Mouse (Mus musculus): Measurements from ENCODE around the gene Cldn14. TPM values are rescaled to one million over a fixed set of nuclear protein-coding genes. Genes with fewer than 3 reads are reported as not detected.
"Not testable (repeated sequence)": the region's sequence is repeated elsewhere in the genome, so short reads cannot be mapped to it uniquely, and the experiment has no call there.

The Cldn14 gene
- polyA plus RNA-seq, 1 experiment from 2014 or later: not detected

DNA sequence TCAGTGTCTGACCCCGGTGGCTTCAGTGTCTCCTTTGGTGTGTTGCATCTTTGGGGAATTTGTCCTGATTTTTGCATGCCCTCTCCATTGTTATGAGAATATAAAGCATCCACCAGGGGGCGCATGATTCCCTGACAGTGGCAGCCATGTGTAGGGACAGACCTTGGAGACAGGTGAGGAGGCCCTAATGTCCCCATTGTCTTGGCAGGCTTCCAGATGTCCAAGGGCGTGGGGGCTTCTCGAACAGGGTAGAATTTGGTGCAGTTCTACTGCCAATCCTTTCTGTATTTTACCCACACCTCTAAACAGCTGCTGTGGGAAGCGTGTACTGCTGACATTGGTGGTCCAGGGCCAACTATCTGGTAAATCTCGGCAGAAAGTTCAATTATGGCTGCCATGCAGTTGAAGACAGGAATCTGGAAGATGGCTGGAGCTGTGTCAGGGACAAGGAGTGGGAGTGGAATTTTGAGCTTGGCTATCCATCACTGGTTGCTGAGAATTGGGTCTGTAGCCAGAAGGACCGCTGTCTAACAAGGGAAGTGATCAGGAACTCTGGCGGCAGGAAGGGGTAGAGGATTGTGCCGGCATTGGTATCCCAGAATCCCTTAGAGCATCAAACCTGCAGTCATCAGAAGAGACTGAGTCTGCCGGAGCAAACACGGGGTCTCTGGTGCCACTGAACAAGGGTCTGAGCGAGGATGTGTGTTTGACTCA is 29.8 kb upstream of the Cldn14 start:
- Histone ChIP-seq H3K4me2 (ENCODE audit: low read depth, low read length, severe bottlenecking) (no peak overlapping the region), H3K27ac (ENCODE audit: low read depth, low read length) (no peak overlapping the region), H3K4me1 (replicated peaks; ENCODE audit: control insufficient read depth, insufficient read depth, low read length) (peaks cover 5% of the 10 kb centered on the region), H3K4me3 (ENCODE audit: low read depth, low read length) (no peak overlapping the region), H3K9me3 (ENCODE audit: control insufficient read depth, low read length) (no peaks in the 10 kb centered on the region), H3K36me3 (ENCODE audit: control insufficient read depth, insufficient read depth, low read length) (no peaks in the 10 kb centered on the region), H3K9ac (ENCODE audit: low read length) (no peak overlapping the region), H3K27me3 (ENCODE audit: control insufficient read depth, insufficient read depth, low read length) (peaks cover 3% of the 10 kb centered on the region; the same call in 1 of the 2 replicates)
- 69% methylated on average over 12 of the region's 12 CpGs for WGBS
- DNase-seq (ENCODE audit: low spot score) (peak; percentile 72), ATAC-seq (replicated peaks; ENCODE audit: low FRiP score) (peak; percentile 39; the same call in 1 of the 2 replicates)

- H3K27me3 ChIP-seq (ENCODE audit: control insufficient read depth, insufficient read depth, low read length): peaks cover 3% of the 10 kb centered on the region; the same call in 1 of the 2 replicates
- H3K9me3 ChIP-seq (ENCODE audit: control insufficient read depth, low read length): no peaks in the 10 kb centered on the region
- H3K36me3 ChIP-seq (ENCODE audit: control insufficient read depth, insufficient read depth, low read length): no peaks in the 10 kb centered on the region
- H3K4me3 ChIP-seq (ENCODE audit: low read depth, low read length): no peak overlapping the region
- WGBS: 88% methylated on average over 7 of the region's 7 CpGs
- H3K4me1 ChIP-seq (replicated peaks; ENCODE audit: control insufficient read depth, insufficient read depth, low read length): peaks cover 5% of the 10 kb centered on the region
- ATAC-seq (replicated peaks; ENCODE audit: low FRiP score) (no peak), DNase-seq (ENCODE audit: low spot score) (no peak)
- no peak overlapping the region for H3K27ac ChIP-seq (ENCODE audit: low read depth, low read length)
- H3K9ac ChIP-seq (ENCODE audit: low read length): no peak overlapping the region
- no peak overlapping the region for H3K4me2 ChIP-seq (ENCODE audit: low read depth, low read length, severe bottlenecking)
Observed at GRCm38 (mm10) chr16:94037280-94037679, 28.6 kb upstream of the Cldn14 start.

GRCm38 (mm10) chr16:94034152-94034551 is 25.5 kb upstream of the Cldn14 start:
- H3K9me3 ChIP-seq (ENCODE audit: control insufficient read depth, low read length): no peaks in the 10 kb centered on the region
- no peak overlapping the region for H3K4me3 ChIP-seq (ENCODE audit: low read depth, low read length)
- no peak overlapping the region for H3K27ac ChIP-seq (ENCODE audit: low read depth, low read length)
- H3K4me2 ChIP-seq (ENCODE audit: low read depth, low read length, severe bottlenecking): no peak overlapping the region
- no peaks in the 10 kb centered on the region for H3K4me1 ChIP-seq (replicated peaks; ENCODE audit: control insufficient read depth, insufficient read depth, low read length)
- no peaks in the 10 kb centered on the region for H3K27me3 ChIP-seq (ENCODE audit: control insufficient read depth, insufficient read depth, low read length)
- no peak for ATAC-seq (replicated peaks; ENCODE audit: low FRiP score)
- no peaks in the 10 kb centered on the region for H3K36me3 ChIP-seq (ENCODE audit: control insufficient read depth, insufficient read depth, low read length)
- 85% methylated on average over 9 of the region's 9 CpGs for WGBS
- no peak for DNase-seq (ENCODE audit: low spot score)
- H3K9ac ChIP-seq (ENCODE audit: low read length): no peak overlapping the region

DNA sequence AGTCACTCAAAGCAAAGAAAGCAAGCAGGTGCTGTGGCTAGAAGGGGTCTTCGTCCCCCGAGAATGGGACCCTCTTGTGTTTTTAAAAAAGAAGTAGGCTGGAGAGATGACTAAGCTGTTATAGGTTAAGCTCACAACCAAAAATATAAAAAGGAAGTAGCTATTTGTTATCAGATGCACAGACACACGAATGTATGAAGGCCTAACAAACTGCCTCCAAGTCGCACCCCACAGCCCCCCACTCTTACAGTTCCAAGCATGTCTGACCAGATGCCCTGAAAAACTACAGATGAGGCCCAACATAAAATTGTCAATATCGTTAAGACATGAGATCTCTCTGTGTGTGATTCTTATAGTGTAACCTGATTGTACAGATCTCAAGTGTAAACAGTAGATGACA is 23.6 kb upstream of the Cldn14 start:
- WGBS: 90% methylated on average over 5 of the region's 5 CpGs

DNA sequence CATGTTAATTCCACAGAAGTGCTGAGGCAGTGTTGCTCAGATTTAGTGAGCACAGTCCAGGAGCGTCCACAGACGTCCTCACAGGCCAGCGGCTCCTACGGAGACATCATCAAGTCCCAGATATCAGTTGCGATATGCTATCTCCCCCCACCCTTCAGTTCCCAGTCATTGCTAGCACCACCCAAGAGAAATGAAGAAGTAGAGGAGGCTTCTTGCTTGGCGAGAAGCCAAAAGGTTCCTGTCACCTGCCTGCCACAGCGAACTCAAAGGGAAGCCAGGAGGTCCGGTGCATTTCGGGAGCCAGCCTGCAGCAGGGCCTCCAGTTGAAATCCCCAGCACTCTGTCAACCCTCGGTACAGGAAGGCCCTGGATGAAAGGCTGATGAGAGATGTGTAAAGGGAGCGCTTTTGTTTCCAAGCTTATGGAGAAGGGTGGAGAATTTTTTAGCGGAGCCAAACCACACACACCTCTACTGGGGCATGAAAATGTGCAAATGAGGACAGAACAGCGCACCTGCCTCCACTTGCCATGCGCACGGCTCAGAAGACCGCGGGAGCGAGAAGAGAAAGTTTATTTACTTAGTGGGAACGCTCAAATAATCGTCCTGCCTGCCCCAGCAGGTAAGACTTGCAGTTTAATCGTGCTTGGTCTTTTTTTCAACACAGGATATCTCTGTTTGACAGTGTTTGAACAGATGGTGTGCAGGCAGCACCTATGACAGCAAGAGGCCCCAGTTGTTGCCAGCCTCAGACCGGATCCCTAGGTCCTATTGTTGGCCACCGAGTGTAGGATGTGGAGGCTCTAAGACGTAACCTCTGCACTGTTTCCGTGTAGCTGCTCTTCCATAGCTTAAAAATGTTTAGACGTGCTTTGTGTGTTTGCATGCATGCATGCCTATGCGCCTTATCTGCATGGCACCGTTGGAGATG is 15.0 kb upstream of the Cldn14 start:
- no peak for ATAC-seq (replicated peaks; ENCODE audit: low FRiP score)
- Histone ChIP-seq H3K36me3 (ENCODE audit: control insufficient read depth, insufficient read depth, low read length) (no peaks in the 10 kb centered on the region), H3K27me3 (ENCODE audit: control insufficient read depth, insufficient read depth, low read length) (no peaks in the 10 kb centered on the region), H3K4me1 (replicated peaks; ENCODE audit: control insufficient read depth, insufficient read depth, low read length) (no peaks in the 10 kb centered on the region), H3K4me3 (ENCODE audit: low read depth, low read length) (no peak overlapping the region), H3K27ac (ENCODE audit: low read depth, low read length) (no peak overlapping the region), H3K9ac (ENCODE audit: low read length) (no peak overlapping the region), H3K4me2 (ENCODE audit: low read depth, low read length, severe bottlenecking) (no peak overlapping the region), H3K9me3 (ENCODE audit: control insufficient read depth, low read length) (peaks cover 4% of the 10 kb centered on the region; the same call in 1 of the 2 replicates)
- WGBS: 85% methylated on average over 28 of the region's 28 CpGs
- no peak for DNase-seq (ENCODE audit: low spot score)

More for the DNA sequence above, 23.6 kb upstream of the Cldn14 start:
- ATAC-seq (replicated peaks; ENCODE audit: low FRiP score) (no peak), DNase-seq (ENCODE audit: low spot score) (no peak)
- no peaks in the 10 kb centered on the region for H3K4me1 ChIP-seq (replicated peaks; ENCODE audit: control insufficient read depth, insufficient read depth, low read length)
- H3K27me3 ChIP-seq (ENCODE audit: control insufficient read depth, insufficient read depth, low read length): no peaks in the 10 kb centered on the region
- H3K36me3 ChIP-seq (ENCODE audit: control insufficient read depth, insufficient read depth, low read length): no peaks in the 10 kb centered on the region
- no peaks in the 10 kb centered on the region for H3K9me3 ChIP-seq (ENCODE audit: control insufficient read depth, low read length)
- no peak overlapping the region for H3K4me3 ChIP-seq (ENCODE audit: low read depth, low read length)
- no peak overlapping the region for H3K9ac ChIP-seq (ENCODE audit: low read length)
- H3K4me2 ChIP-seq (ENCODE audit: low read depth, low read length, severe bottlenecking): no peak overlapping the region
- H3K27ac ChIP-seq (ENCODE audit: low read depth, low read length): no peak overlapping the region

DNA sequence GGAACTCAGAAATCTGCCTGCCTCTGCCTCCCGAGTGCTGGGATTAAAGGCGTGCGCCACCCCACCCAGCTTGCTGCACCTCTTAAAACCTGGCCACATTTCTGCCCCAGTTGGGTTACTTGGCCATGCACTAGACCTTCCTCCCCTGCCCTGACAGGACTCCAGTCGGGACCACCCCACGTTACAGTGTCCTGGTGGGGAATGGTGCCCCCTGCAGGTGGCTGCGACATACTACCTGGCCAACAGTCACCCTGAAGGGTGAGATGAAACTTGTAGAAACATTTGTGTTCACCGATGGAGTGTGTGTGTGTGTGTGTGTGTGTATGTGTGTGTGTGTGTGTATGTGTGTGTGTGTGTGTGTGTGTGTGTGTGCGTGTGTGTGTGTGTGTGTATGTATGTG is 11.1 kb upstream of the Cldn14 start:
- not testable (repeated sequence) for H3K9me3 ChIP-seq (ENCODE audit: control insufficient read depth, low read length); ATAC-seq (replicated peaks; ENCODE audit: low FRiP score); H3K4me1 ChIP-seq (replicated peaks; ENCODE audit: control insufficient read depth, insufficient read depth, low read length); H3K4me3 ChIP-seq (ENCODE audit: low read depth, low read length); H3K36me3 ChIP-seq (ENCODE audit: control insufficient read depth, insufficient read depth, low read length); H3K4me2 ChIP-seq (ENCODE audit: low read depth, low read length, severe bottlenecking); H3K27ac ChIP-seq (ENCODE audit: low read depth, low read length); DNase-seq (ENCODE audit: low spot score); H3K9ac ChIP-seq (ENCODE audit: low read length); H3K27me3 ChIP-seq (ENCODE audit: control insufficient read depth, insufficient read depth, low read length)
- 67% methylated on average over 8 of the region's 8 CpGs for WGBS

- Histone ChIP-seq H3K4me3 (ENCODE audit: low read depth, low read length) (no peak overlapping the region), H3K36me3 (ENCODE audit: control insufficient read depth, insufficient read depth, low read length) (no peaks in the 10 kb centered on the region), H3K9me3 (ENCODE audit: control insufficient read depth, low read length) (no peaks in the 10 kb centered on the region), H3K4me1 (replicated peaks; ENCODE audit: control insufficient read depth, insufficient read depth, low read length) (no peaks in the 10 kb centered on the region), H3K27ac (ENCODE audit: low read depth, low read length) (no peak overlapping the region), H3K4me2 (ENCODE audit: low read depth, low read length, severe bottlenecking) (no peak overlapping the region), H3K9ac (ENCODE audit: low read length) (no peak overlapping the region), H3K27me3 (ENCODE audit: control insufficient read depth, insufficient read depth, low read length) (no peaks in the 10 kb centered on the region)
- ATAC-seq (replicated peaks; ENCODE audit: low FRiP score): no peak
- WGBS: 73% methylated on average over 4 of the region's 4 CpGs
- DNase-seq (ENCODE audit: low spot score): no peak
Observed at GRCm38 (mm10) chr16:94017953-94018352, 9.3 kb upstream of the Cldn14 start.

DNA sequence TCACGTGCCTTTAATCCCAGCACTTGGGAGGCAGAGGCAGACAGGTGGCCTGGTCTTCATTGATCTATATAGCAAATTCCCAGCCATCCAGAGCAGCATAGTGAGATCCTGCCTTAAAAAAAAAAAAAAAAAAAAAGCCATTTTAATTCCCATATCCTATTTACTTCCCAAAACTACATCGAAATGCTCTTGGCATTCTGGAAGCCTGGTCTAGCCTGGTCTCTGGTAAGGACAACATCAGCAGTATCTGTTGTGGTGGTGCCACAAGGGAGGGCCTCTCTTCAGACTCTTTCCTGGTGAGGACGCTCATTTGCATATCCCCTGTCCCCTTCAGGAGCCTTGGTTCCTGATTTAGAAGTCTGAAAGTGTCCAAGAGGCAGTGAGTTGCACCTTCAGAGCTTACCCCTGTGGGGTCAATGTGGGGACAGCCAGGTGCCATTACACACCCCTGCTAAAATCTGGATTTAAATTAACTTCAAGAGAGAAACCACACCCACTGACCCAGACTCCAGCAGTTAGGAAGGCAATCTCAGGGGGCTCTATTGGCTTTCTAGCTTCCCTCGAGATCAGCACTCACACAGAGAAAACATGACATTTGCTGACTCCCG is 6.0 kb upstream of the Cldn14 start:
- no peak overlapping the region for H3K4me3 ChIP-seq (ENCODE audit: low read depth, low read length)
- H3K27me3 ChIP-seq (ENCODE audit: control insufficient read depth, insufficient read depth, low read length): no peaks in the 10 kb centered on the region
- H3K4me1 ChIP-seq (replicated peaks; ENCODE audit: control insufficient read depth, insufficient read depth, low read length): 0 out of 2 replicates have a peak, but pooled peaks cover 1% of the 10 kb centered on the region
- no peaks in the 10 kb centered on the region for H3K36me3 ChIP-seq (ENCODE audit: control insufficient read depth, insufficient read depth, low read length)
- ATAC-seq (replicated peaks; ENCODE audit: low FRiP score): no peak
- DNase-seq (ENCODE audit: low spot score): no peak
- 75% methylated on average over 5 of the region's 5 CpGs for WGBS
- no peak overlapping the region for H3K4me2 ChIP-seq (ENCODE audit: low read depth, low read length, severe bottlenecking)
- no peak overlapping the region for H3K9ac ChIP-seq (ENCODE audit: low read length)
- H3K27ac ChIP-seq (ENCODE audit: low read depth, low read length): no peak overlapping the region
- H3K9me3 ChIP-seq (ENCODE audit: control insufficient read depth, low read length): no peaks in the 10 kb centered on the region

All from forebrain, embryonic 11.5 days (tissue).